Mouse (Mus musculus) cerebellum, postnatal 4 days (tissue): Measurements from ENCODE around the gene Pxylp1.

Source experiments
- DNase-seq, 2 experiments: peaks; one replicate each; pipeline ENCODE4 v3.0.0; 2022; ENCODE audit warnings: low spot score in 2 of 2, mixed read lengths in 1 of 2

The Pxylp1 gene

GRCm38 (mm10) chr9:96890756-96891155 lies 1.7 kb downstream of the Pxylp1 start:
- no peak for DNase-seq

- no peak for DNase-seq
Measured at GRCm38 (mm10) chr9:96890266-96890665, 2.2 kb downstream of the Pxylp1 start.

GRCm38 (mm10) chr9:96889345-96890021 lies 3.0 kb downstream of the Pxylp1 start:
- DNase-seq = peak; percentile 72 to 86

- DNase-seq = no peak
Measured at GRCm38 (mm10) chr9:96888742-96889344, 3.6 kb downstream of the Pxylp1 start.

GRCm38 (mm10) chr9:96887954-96888353 lies 4.5 kb downstream of the Pxylp1 start:
- peak in 1 of 2 experiments; percentile 48 for DNase-seq

GRCm38 (mm10) chr9:96887492-96887891 lies 5.0 kb downstream of the Pxylp1 start:
- DNase-seq = no peak

GRCm38 (mm10) chr9:96885781-96886180 lies 6.7 kb downstream of the Pxylp1 start:
- no peak for DNase-seq

GRCm38 (mm10) chr9:96882496-96883265 lies 9.8 kb downstream of the Pxylp1 start:
- DNase-seq = peak in 1 of 2 experiments; percentile 44

- DNase-seq = no peak
Measured at GRCm38 (mm10) chr9:96881901-96882300, 10.6 kb downstream of the Pxylp1 start.

- no peak for DNase-seq
Measured at GRCm38 (mm10) chr9:96879024-96879423, 13.4 kb downstream of the Pxylp1 start.

- DNase-seq = no peak
Measured at GRCm38 (mm10) chr9:96878464-96878863, 14.0 kb downstream of the Pxylp1 start.

- no peak for DNase-seq
Measured at GRCm38 (mm10) chr9:96875704-96876103, 16.8 kb downstream of the Pxylp1 start.

- DNase-seq = peak in 1 of 2 experiments; percentile 43
Measured at GRCm38 (mm10) chr9:96873082-96873481, 19.4 kb downstream of the Pxylp1 start.

GRCm38 (mm10) chr9:96870104-96870503 lies 22.4 kb downstream of the Pxylp1 start:
- DNase-seq = no peak

- no peak for DNase-seq
Measured at GRCm38 (mm10) chr9:96869542-96869941, 22.9 kb downstream of the Pxylp1 start.

GRCm38 (mm10) chr9:96868546-96868945 lies 23.9 kb downstream of the Pxylp1 start:
- no peak for DNase-seq

- DNase-seq = no peak
Measured at GRCm38 (mm10) chr9:96867165-96867564, 25.3 kb downstream of the Pxylp1 start.

- DNase-seq = no peak
Measured at GRCm38 (mm10) chr9:96866196-96866595, 26.3 kb downstream of the Pxylp1 start.

- no peak for DNase-seq
Measured at GRCm38 (mm10) chr9:96865473-96866050, 26.9 kb downstream of the Pxylp1 start.

GRCm38 (mm10) chr9:96863539-96863938 lies 28.9 kb downstream of the Pxylp1 start:
- no peak for DNase-seq

- no peak for DNase-seq
Measured at GRCm38 (mm10) chr9:96862836-96863235, 29.6 kb downstream of the Pxylp1 start.

- no peak for DNase-seq
Measured at GRCm38 (mm10) chr9:96861092-96861487, 31.4 kb downstream of the Pxylp1 start.
